ENCODE assay signal across 9 mouse cellular contexts in the genomic region with DNA sequence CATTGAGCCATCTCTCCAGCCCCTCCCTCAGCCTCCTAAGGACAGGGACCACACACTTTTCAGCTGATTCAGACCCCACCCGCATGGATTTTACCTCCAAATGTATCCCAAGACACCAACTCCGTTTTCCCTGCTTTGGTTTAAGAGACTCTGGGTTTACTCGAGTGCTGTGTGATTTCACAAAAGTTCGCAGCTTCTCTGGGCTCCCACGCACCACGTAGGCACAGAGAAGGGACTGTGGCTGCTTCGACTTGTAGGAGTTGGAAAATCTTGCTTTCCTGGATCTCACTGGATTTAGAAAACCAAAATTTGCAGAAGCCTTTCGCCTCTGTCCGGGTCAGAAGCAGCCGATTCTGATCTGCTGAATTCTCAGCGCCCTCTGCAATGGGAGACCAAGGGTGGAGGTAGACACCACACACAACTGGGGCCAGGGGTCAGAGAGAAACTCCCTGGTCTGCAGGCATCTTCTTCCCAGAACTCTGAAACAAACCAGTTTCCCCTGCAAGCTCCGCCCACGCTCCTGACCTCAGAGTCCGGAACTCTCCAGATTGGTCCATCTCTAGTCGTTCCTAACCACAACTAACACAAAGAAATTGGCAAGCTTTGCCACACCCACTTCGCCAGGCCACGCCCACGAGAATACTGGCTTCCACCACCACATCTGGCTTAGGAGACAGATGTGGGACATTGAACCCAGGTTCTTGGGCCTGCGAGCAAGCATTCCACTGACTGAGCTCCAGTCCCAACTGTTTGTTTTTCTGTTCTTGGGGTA. TPM values are rescaled to one million over a fixed set of nuclear protein-coding genes. Genes with fewer than 3 reads are reported as not detected.
DNase-seq lines count a peak whose midpoint lies in the region; ATAC-seq lines count a peak whose summit lies in the region.
"Had no signal": no experiment of that assay in that cellular context is flagged by ENCODE, and none has a peak within 500 bp of the region (broad histone marks: within the 10 kb centered on the region; RNA-seq: fewer than 3 reads in every experiment).

No protein-coding gene starts in this region.

- H3K27me3 ChIP-seq in kidney, embryonic 14.5 days (ENCODE audit: control insufficient read depth, insufficient read depth, low read length), result no peaks in the 10 kb centered on the region
- H3K27me3 ChIP-seq: Patski had no signal

- DNase-seq in frontal cortex, postnatal 25 days (ENCODE audit: low spot score in 2 of 2), result no peak
- peak; percentile 66 for DNase-seq in 3134 (ENCODE audit: extremely low read depth, insufficient read length, low spot score)
- DNase-seq in c-Kit-positive CD71-positive TER-119-positive erythroid progenitor cells, embryonic 14.5 days (ENCODE audit: low spot score), result peak; percentile 78
- no peak for DNase-seq in urinary bladder, postnatal 36 days (ENCODE audit: low spot score in 2 of 2)

- H3K4me3 ChIP-seq in kidney, embryonic 14.5 days (ENCODE audit: low read length), result no peak overlapping the region

- no peak overlapping the region for H3K27ac ChIP-seq in kidney, embryonic 14.5 days (ENCODE audit: low read depth, low read length)

- H3K9me3 ChIP-seq in kidney, embryonic 14.5 days (ENCODE audit: control insufficient read depth, low read length), result no peaks in the 10 kb centered on the region

- no peak overlapping the region; the same call in 1 of the 2 replicates for H3K4me2 ChIP-seq in kidney, embryonic 14.5 days (replicated peaks; ENCODE audit: low read depth, low read length)

- no peak overlapping the region for H3K9ac ChIP-seq in kidney, embryonic 14.5 days (ENCODE audit: low read depth, low read length)

- WGBS in kidney, embryonic 14.5 days, result 36% methylated on average over 19 of the region's 19 CpGs

- ATAC-seq in frontal cortex, adult (ENCODE audit: low TSS enrichment), result peak; percentile 56; the same call in 1 of the 2 replicates
- ATAC-seq in kidney, embryonic 14.5 days (ENCODE audit: low FRiP score, low TSS enrichment), result 0 out of 2 replicates have a peak, but pooled peaks have one; percentile 10
- peak; percentile 75 for ATAC-seq in megakaryocyte-erythroid progenitor cell, adult 5-6 weeks (replicated peaks; ENCODE audit: low FRiP score, low TSS enrichment, poor library complexity, severe bottlenecking)
- no peak for ATAC-seq in cerebellum, adult (ENCODE audit: insufficient number of reproducible peaks, low FRiP score, low TSS enrichment)
- ATAC-seq: Patski had no signal

- H3K36me3 ChIP-seq in kidney, embryonic 14.5 days (ENCODE audit: control insufficient read depth, insufficient read depth, low read length), result no peaks in the 10 kb centered on the region

- H3K4me1 ChIP-seq in kidney, embryonic 14.5 days (ENCODE audit: control insufficient read depth, insufficient read depth, low read length), result no peaks in the 10 kb centered on the region; the same call in 1 of the 2 replicates

RNA-seq across cellular contexts. Expression of a gene that starts 22.0 kb away (rescaled TPM):
- polyA plus RNA-seq in kidney, embryonic 14.5 days (2014; fragmentation: Nextera tagmentation; extraction: Ambion mirVana), result 312 and 390 TPM in 2 replicates
- 0.17 TPM in 1 of 2 replicates, not detected in the other for total RNA-seq in megakaryocyte-erythroid progenitor cell, adult 5-6 weeks (2014; fragmentation: Nextera tagmentation)
- total RNA-seq in megakaryocyte-erythroid progenitor cell, adult 5-6 weeks (2017), result 0.11 TPM in 1 of 2 replicates, not detected in the other

RNA-seq across cellular contexts. Expression of a gene that starts 31.6 kb away (rescaled TPM):
- polyA plus RNA-seq in kidney, embryonic 14.5 days (2014; fragmentation: Nextera tagmentation; extraction: Ambion mirVana), result 14,375 and 16,963 TPM in 2 replicates
- 1,959 and 3,523 TPM in 2 replicates for total RNA-seq in megakaryocyte-erythroid progenitor cell, adult 5-6 weeks (2014; fragmentation: Nextera tagmentation)
- 1,717 and 2,932 TPM in 2 replicates for total RNA-seq in megakaryocyte-erythroid progenitor cell, adult 5-6 weeks (2017)

RNA-seq across cellular contexts. Expression of a gene that starts 42.9 kb away (rescaled TPM):
- polyA plus RNA-seq in kidney, embryonic 14.5 days (2014; fragmentation: Nextera tagmentation; extraction: Ambion mirVana), result 11.7 and 14.6 TPM in 2 replicates
- 7.7 and 7.8 TPM in 2 replicates for total RNA-seq in megakaryocyte-erythroid progenitor cell, adult 5-6 weeks (2014; fragmentation: Nextera tagmentation)
- total RNA-seq in megakaryocyte-erythroid progenitor cell, adult 5-6 weeks (2017), result 1.4 and 3.9 TPM in 2 replicates

Comparison
In these comparisons a context has a peak if more than half of its experiments do, and no peak if none do; other contexts are left out.
1. DNase-seq: peak in 3134 (single experiment) and c-Kit-positive CD71-positive TER-119-positive erythroid progenitor cells, embryonic 14.5 days (single experiment); none in frontal cortex, postnatal 25 days (0 of 2) and urinary bladder, postnatal 36 days (0 of 2).